Mouse (Mus musculus): ENCODE data around the gene Slc41a1.
A peak's percentile ranks its signal among the peaks of the same experiment; 100 is the strongest.

GRCm38 (mm10) chr1:131827787-131828258 is 530 bp downstream of the Slc41a1 start:
- no peak for TF ChIP-seq CTCF (conservative IDR thresholded peaks at IDR 0.05; ENCODE audit: insufficient read depth, insufficient read length, low read depth, low read length)
- TF ChIP-seq POLR2A (IDR thresholded peaks at IDR 0.05; ENCODE audit: low read depth, low read length) = peak; percentile 47
